Mouse (Mus musculus) ES-Bruce4 (cell line): Measurements from ENCODE around the gene Ccndbp1. TPM values are rescaled to one million over a fixed set of nuclear protein-coding genes. Genes with fewer than 3 reads are reported as not detected.
A peak's percentile ranks its signal among the peaks of the same experiment; 100 is the strongest.

Experiments used
- H3K27ac ChIP-seq: 2 replicates; pipeline ENCODE4 v1.5.1; 2012; ENCODE audit warnings: low read length, inconsistent platforms; ENCODE audit not compliant: insufficient read depth
- H3K27me3 ChIP-seq: 2 replicates; pipeline ENCODE4 v1.6.1; 2012; ENCODE audit warnings: mild to moderate bottlenecking, low read length, inconsistent platforms; ENCODE audit not compliant: control insufficient read depth, poor library complexity, insufficient read depth, severe bottlenecking
- H3K36me3 ChIP-seq: 2 replicates; pipeline ENCODE4 v1.6.1; 2012; ENCODE audit warnings: inconsistent platforms, mild to moderate bottlenecking, low read length, moderate library complexity; ENCODE audit not compliant: control insufficient read depth, poor library complexity, insufficient read depth, severe bottlenecking
- H3K4me1 ChIP-seq: one replicate; pipeline ENCODE4 v1.8.1; 2011; ENCODE audit warnings: low read length; ENCODE audit not compliant: control insufficient read depth, insufficient read depth
- H3K4me3 ChIP-seq: 2 replicates; pipeline ENCODE4 v1.5.1; 2011; ENCODE audit warnings: low read depth, mild to moderate bottlenecking, low read length
- H3K9ac ChIP-seq: 2 replicates; pipeline ENCODE4 v1.6.1; 2012; ENCODE audit warnings: low read depth, mild to moderate bottlenecking, inconsistent platforms; ENCODE audit not compliant: poor library complexity, severe bottlenecking
- H3K9me3 ChIP-seq: replicated peaks from 2 replicates; pipeline ENCODE4 v1.6.1; 2012; ENCODE audit warnings: mild to moderate bottlenecking, low read length, inconsistent platforms; ENCODE audit not compliant: control insufficient read depth, poor library complexity, insufficient read depth, severe bottlenecking
- CTCF ChIP-seq: IDR thresholded peaks from one replicate; pipeline ENCODE4 v1.8.1; 2011; ENCODE audit warnings: low read depth, low read length
- EP300 ChIP-seq: IDR thresholded peaks from 2 replicates; pipeline ENCODE4 v1.6.1; 2011; ENCODE audit warnings: low read depth, low read length; ENCODE audit not compliant: insufficient read depth
- POLR2A ChIP-seq: IDR thresholded peaks from one replicate; pipeline ENCODE4 v1.8.1; 2011; ENCODE audit warnings: low read length; ENCODE audit not compliant: insufficient read depth
- polyA plus RNA-seq: library from polyadenylated mRNA; stranded (reverse); fragments of >200 nt; gene quantifications from 2 replicates; pipeline ENCODE4 v1.2.4, GENCODE M21; 2011; ENCODE audit warnings: low read depth; ENCODE audit not compliant: missing spikeins, insufficient read depth, insufficient read length

Gene Ccndbp1
- polyA plus RNA-seq = 30.9 and 33.9 TPM in 2 replicates

- Histone ChIP-seq H3K4me1 (no peaks in the 10 kb centered on the region), H3K9ac (peak within 1 kb of the TSS; percentile 40), H3K27me3 (no peaks in the 10 kb centered on the region), H3K36me3 (no peaks in the 10 kb centered on the region), H3K4me3 (peak within 1 kb of the TSS; percentile 93), H3K27ac (no peak within 1 kb of the TSS), H3K9me3 (no peaks in the 10 kb centered on the region)
- peak; percentile 36 for TF ChIP-seq POLR2A
- no peak for TF ChIP-seq CTCF
- peak; percentile 20; the same call in 1 of the 2 replicates for TF ChIP-seq EP300
Observed at GRCm38 (mm10) chr2:121007925-121008663, at the start of gene Ccndbp1. Ccndbp1 (plus strand) TSS chr2:121008403.

DNA sequence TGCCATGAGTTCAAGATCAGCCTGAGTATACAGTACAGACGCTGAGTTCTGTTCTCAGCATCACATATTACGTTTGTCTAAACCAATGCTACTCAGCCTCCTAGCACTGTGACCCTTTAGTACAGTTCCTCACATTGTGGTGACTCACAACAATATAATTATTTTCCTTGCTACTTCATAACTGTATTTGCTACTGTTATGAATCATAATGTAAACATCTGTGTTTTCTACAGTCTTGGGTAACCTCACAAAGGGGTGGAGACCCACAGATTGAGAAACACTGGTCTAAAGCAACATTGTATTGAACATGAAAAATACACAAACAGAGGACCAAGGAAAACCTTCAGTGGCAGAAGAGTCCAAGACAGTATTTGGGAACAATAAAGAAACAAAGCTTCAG, 48.8 kb upstream of the Ccndbp1 start:
- H3K27me3 ChIP-seq = no peaks in the 10 kb centered on the region
- no peaks in the 10 kb centered on the region for H3K9me3 ChIP-seq
- no peaks in the 10 kb centered on the region for H3K4me1 ChIP-seq
- no peak for TF ChIP-seq POLR2A
- TF ChIP-seq EP300 = no peak
- no peak for TF ChIP-seq CTCF
- H3K27ac ChIP-seq = no peak overlapping the region
- H3K4me3 ChIP-seq = no peak overlapping the region
- 0 out of 2 replicates have a peak, but pooled peaks cover 2% of the 10 kb centered on the region for H3K36me3 ChIP-seq
- H3K9ac ChIP-seq = no peak overlapping the region

GRCm38 (mm10) chr2:120959827-120960226, 48.4 kb upstream of the Ccndbp1 start:
- TF ChIP-seq POLR2A = no peak
- TF ChIP-seq EP300 = no peak
- TF ChIP-seq CTCF = no peak
- H3K9ac ChIP-seq = no peak overlapping the region
- no peaks in the 10 kb centered on the region for H3K27me3 ChIP-seq
- H3K36me3 ChIP-seq = 0 out of 2 replicates have a peak, but pooled peaks cover 2% of the 10 kb centered on the region
- H3K27ac ChIP-seq = no peak overlapping the region
- no peak overlapping the region for H3K4me3 ChIP-seq
- H3K9me3 ChIP-seq = no peaks in the 10 kb centered on the region
- H3K4me1 ChIP-seq = no peaks in the 10 kb centered on the region

- TF ChIP-seq EP300 = no peak
- no peak for TF ChIP-seq POLR2A
- TF ChIP-seq CTCF = no peak
- Histone ChIP-seq H3K4me1 (no peaks in the 10 kb centered on the region), H3K9ac (no peak overlapping the region), H3K4me3 (no peak overlapping the region), H3K27me3 (no peaks in the 10 kb centered on the region), H3K27ac (no peak overlapping the region), H3K9me3 (no peaks in the 10 kb centered on the region), H3K36me3 (0 out of 2 replicates have a peak, but pooled peaks cover 2% of the 10 kb centered on the region)
Observed at GRCm38 (mm10) chr2:120960261-120960660, 47.9 kb upstream of the Ccndbp1 start.

DNA sequence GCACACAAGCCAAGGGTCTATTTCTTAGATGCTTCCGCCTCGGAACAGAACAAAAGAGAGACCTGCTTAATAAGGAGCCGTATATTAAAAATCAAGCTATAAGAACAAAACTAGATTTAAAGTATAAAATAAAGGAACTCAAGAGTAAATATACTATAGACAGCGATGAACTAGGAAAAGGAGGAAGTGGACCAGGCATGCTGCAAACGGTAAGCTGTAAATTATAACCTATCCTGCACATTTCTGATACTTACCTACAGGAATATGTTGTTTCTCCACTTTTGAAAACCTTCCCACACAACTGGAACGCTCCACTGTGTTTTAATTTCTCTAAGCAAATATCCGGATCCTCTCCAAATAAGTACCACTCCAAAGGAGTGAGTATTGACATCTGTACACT, 45.1 kb upstream of the Ccndbp1 start:
- TF ChIP-seq POLR2A (no peak), EP300 (no peak), CTCF (no peak)
- 0 out of 2 replicates have a peak, but pooled peaks cover 2% of the 10 kb centered on the region for H3K36me3 ChIP-seq
- H3K4me1 ChIP-seq = no peaks in the 10 kb centered on the region
- H3K9ac ChIP-seq = no peak overlapping the region
- H3K27ac ChIP-seq = no peak overlapping the region
- no peaks in the 10 kb centered on the region for H3K9me3 ChIP-seq
- no peaks in the 10 kb centered on the region for H3K27me3 ChIP-seq
- H3K4me3 ChIP-seq = no peak overlapping the region

DNA sequence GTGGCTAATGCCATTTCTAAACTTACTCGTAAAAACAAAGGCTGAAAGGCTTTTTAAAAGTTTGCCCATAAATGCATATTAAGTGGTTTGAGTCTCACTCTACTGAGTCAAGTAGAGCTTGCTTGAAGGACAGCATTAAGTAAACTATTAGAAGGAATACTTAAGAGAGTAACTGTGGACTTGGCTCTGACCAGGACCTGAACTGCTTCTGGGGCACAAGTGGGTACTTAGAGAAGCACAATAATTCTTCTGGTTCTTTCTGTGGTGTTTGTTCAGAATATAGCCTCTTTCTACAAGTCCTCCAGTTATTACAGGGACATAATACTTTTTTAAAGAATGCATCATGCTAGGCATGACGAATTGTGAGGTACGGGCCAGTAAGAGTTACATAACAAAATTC, 42.7 kb upstream of the Ccndbp1 start:
- H3K36me3 ChIP-seq = no peaks in the 10 kb centered on the region
- no peak overlapping the region for H3K9ac ChIP-seq
- no peaks in the 10 kb centered on the region for H3K9me3 ChIP-seq
- H3K27me3 ChIP-seq = no peaks in the 10 kb centered on the region
- H3K4me3 ChIP-seq = no peak overlapping the region
- no peak for TF ChIP-seq CTCF
- TF ChIP-seq POLR2A = no peak
- TF ChIP-seq EP300 = no peak
- no peaks in the 10 kb centered on the region for H3K4me1 ChIP-seq
- H3K27ac ChIP-seq = no peak overlapping the region
